Mouse (Mus musculus) gastrocnemius, postnatal 10 days (tissue): ENCODE results near the gene Epas1. TPM values are rescaled to one million over a fixed set of nuclear protein-coding genes. Genes with fewer than 3 reads are reported as not detected.

Source experiments
- DNase-seq: peaks from one replicate; pipeline ENCODE4 v3.0.0; 2021; ENCODE audit warnings: mixed read lengths
- total RNA-seq, 2 experiments: library from RNA; stranded (reverse); gene quantifications; 2 replicates each; pipeline ENCODE4 v1.2.3; 2021

Epas1 gene
- total RNA-seq, 2 experiments from 2014 or later = 76.9 to 88.9 TPM

- peak; percentile 2 for DNase-seq
These were observed 75.0 kb downstream of the Epas1 start for GRCm38 (mm10) chr17:86828500-86828899.

GRCm38 (mm10) chr17:86829383-86830175, 76.1 kb downstream of the Epas1 start:
- peak; percentile 3 for DNase-seq

GRCm38 (mm10) chr17:86830893-86831292, 77.4 kb downstream of the Epas1 start:
- no peak for DNase-seq

GRCm38 (mm10) chr17:86832562-86833327, 79.2 kb downstream of the Epas1 start:
- peak; percentile 62 for DNase-seq

GRCm38 (mm10) chr17:86833945-86834344, 80.4 kb downstream of the Epas1 start:
- DNase-seq = no peak

- DNase-seq = no peak
These were observed 85.8 kb downstream of the Epas1 start for GRCm38 (mm10) chr17:86839308-86839707.

- no peak for DNase-seq
These were observed 97.3 kb downstream of the Epas1 start for GRCm38 (mm10) chr17:86850700-86851337.

GRCm38 (mm10) chr17:86851782-86852181, 98.3 kb downstream of the Epas1 start:
- DNase-seq = no peak

GRCm38 (mm10) chr17:86852591-86853031, 99.1 kb downstream of the Epas1 start:
- DNase-seq = no peak

- DNase-seq = no peak
These were observed 117.1 kb downstream of the Epas1 start for GRCm38 (mm10) chr17:86870586-86870985.

GRCm38 (mm10) chr17:86872643-86873042, 119.1 kb downstream of the Epas1 start:
- no peak for DNase-seq

- DNase-seq = no peak
These were observed 123.4 kb downstream of the Epas1 start for GRCm38 (mm10) chr17:86876940-86877339.

GRCm38 (mm10) chr17:86877747-86878146, 124.2 kb downstream of the Epas1 start:
- DNase-seq = no peak

- no peak for DNase-seq
These were observed 126.6 kb downstream of the Epas1 start for GRCm38 (mm10) chr17:86880056-86880455.

- no peak for DNase-seq
These were observed 127.1 kb downstream of the Epas1 start for GRCm38 (mm10) chr17:86880461-86881044.

Other genes with a start within 250 kb of the Epas1 start
- gene Gm10309, start 248.5 kb upstream of the Epas1 start, total RNA-seq = under 1 TPM in 1 of 2 experiments, not detected in 1; 0.14 TPM
- not detected for gene Tmem247, start 163.6 kb downstream of the Epas1 start, total RNA-seq
- not detected for gene Atp6v1e2, start 194.2 kb downstream of the Epas1 start, total RNA-seq
- gene Rhoq, start 209.4 kb downstream of the Epas1 start, total RNA-seq = 100 to 1,000 TPM; 145 to 153 TPM